Mouse (Mus musculus) layer of hippocampus, adult 8-10 months (tissue): ENCODE results near the gene Nfrkb. TPM values are rescaled to one million over a fixed set of nuclear protein-coding genes. Genes with fewer than 3 reads are reported as not detected.

Source experiments
- total RNA-seq, 4 experiments: library from RNA; stranded (reverse); gene quantifications; 2 replicates each; pipeline ENCODE4 v1.2.4; 2022

The Nfrkb gene
- total RNA-seq, 4 experiments from 2014 or later: 32.5 to 41.1 (median 37.9) TPM

Other genes with a start within 250 kb of the Nfrkb start
- 100 to 1,000 TPM; 453 to 504 (median 482) TPM for gene Aplp2, start 174.4 kb upstream of the Nfrkb start, total RNA-seq
- 10 to 100 TPM; 18.4 to 23.5 (median 20.3) TPM for gene Prdm10, start 105.7 kb upstream of the Nfrkb start, total RNA-seq
- gene Tmem45b, start 78.3 kb downstream of the Nfrkb start, total RNA-seq: not detected